Mouse (Mus musculus): ENCODE results near the gene Itgb7.
A peak's percentile ranks its signal among the peaks of the same experiment; 100 is the strongest.

The Itgb7 gene

GRCm38 (mm10) chr15:102249251-102249691, 17.5 kb upstream of the Itgb7 start:
- peak; percentile 34 to 66 for DNase-seq (ENCODE audit: inconsistent age in 2 of 2, low spot score in 1 of 2)

GRCm38 (mm10) chr15:102248812-102249191, 17.1 kb upstream of the Itgb7 start:
- DNase-seq (ENCODE audit: inconsistent age in 2 of 2, low spot score in 1 of 2), result peak in 1 of 2 experiments; percentile 46

GRCm38 (mm10) chr15:102248131-102248811, 16.5 kb upstream of the Itgb7 start:
- DNase-seq (ENCODE audit: inconsistent age in 2 of 2, low spot score in 1 of 2), result no peak

GRCm38 (mm10) chr15:102247252-102248130, 15.7 kb upstream of the Itgb7 start:
- DNase-seq (ENCODE audit: inconsistent age in 2 of 2, low spot score in 1 of 2), result peak; percentile 84 to 95

- DNase-seq (ENCODE audit: inconsistent age in 2 of 2, low spot score in 1 of 2), result peak; percentile 97 to 98
These were observed 15.1 kb upstream of the Itgb7 start for GRCm38 (mm10) chr15:102246866-102247251.

- peak; percentile 87 to 92 for DNase-seq (ENCODE audit: inconsistent age in 2 of 2, low spot score in 1 of 2)
These were observed 14.4 kb upstream of the Itgb7 start for GRCm38 (mm10) chr15:102245891-102246741.

GRCm38 (mm10) chr15:102245461-102245881, 13.7 kb upstream of the Itgb7 start:
- no peak for DNase-seq (ENCODE audit: inconsistent age in 2 of 2, low spot score in 1 of 2)

- DNase-seq (ENCODE audit: inconsistent age in 2 of 2, low spot score in 1 of 2), result peak in 1 of 2 experiments; percentile 49
These were observed 12.8 kb upstream of the Itgb7 start for GRCm38 (mm10) chr15:102244306-102245191.

- peak; percentile 70 to 87 for DNase-seq (ENCODE audit: inconsistent age in 2 of 2, low spot score in 1 of 2)
These were observed 11.8 kb upstream of the Itgb7 start for GRCm38 (mm10) chr15:102243229-102244190.

- no peak for DNase-seq (ENCODE audit: inconsistent age in 2 of 2, low spot score in 1 of 2)
These were observed 10.9 kb upstream of the Itgb7 start for GRCm38 (mm10) chr15:102242404-102243228.

GRCm38 (mm10) chr15:102240607-102241006, 8.9 kb upstream of the Itgb7 start:
- peak; percentile 60 to 74 for DNase-seq (ENCODE audit: inconsistent age in 2 of 2, low spot score in 1 of 2)

GRCm38 (mm10) chr15:102239851-102240250, 8.1 kb upstream of the Itgb7 start:
- no peak for DNase-seq (ENCODE audit: inconsistent age in 2 of 2, low spot score in 1 of 2)

GRCm38 (mm10) chr15:102239260-102239590, 7.5 kb upstream of the Itgb7 start:
- DNase-seq (ENCODE audit: inconsistent age in 2 of 2, low spot score in 1 of 2), result peak; percentile 79 to 93

- no peak for DNase-seq (ENCODE audit: inconsistent age in 2 of 2, low spot score in 1 of 2)
These were observed 7.0 kb upstream of the Itgb7 start for GRCm38 (mm10) chr15:102238543-102239259.

GRCm38 (mm10) chr15:102235371-102236027, 3.8 kb upstream of the Itgb7 start:
- DNase-seq (ENCODE audit: inconsistent age in 2 of 2, low spot score in 1 of 2), result peak; percentile 13 to 50

- no peak for DNase-seq (ENCODE audit: inconsistent age in 2 of 2, low spot score in 1 of 2)
These were observed 2.2 kb upstream of the Itgb7 start for GRCm38 (mm10) chr15:102233896-102234295.

GRCm38 (mm10) chr15:102232764-102233163, 1.0 kb upstream of the Itgb7 start:
- peak in 1 of 2 experiments; percentile 34 for DNase-seq (ENCODE audit: inconsistent age in 2 of 2, low spot score in 1 of 2)

Measured in adrenal gland, adult (tissue).